Mouse (Mus musculus): ENCODE results near the gene Mael.
A peak's percentile ranks its signal among the peaks of the same experiment; 100 is the strongest.

The Mael gene

GRCm38 (mm10) chr1:166238315-166238969 lies at the start of gene Mael:
Gene Mael, minus strand, starts transcription at chr1:166238747.
- DNase-seq = no peak

- DNase-seq = no peak
Measured at GRCm38 (mm10) chr1:166286231-166286630, 47.7 kb upstream of the Mael start.

GRCm38 (mm10) chr1:166284390-166284789 lies 45.8 kb upstream of the Mael start:
- no peak for DNase-seq

- DNase-seq = no peak
Measured at GRCm38 (mm10) chr1:166283451-166283850, 44.9 kb upstream of the Mael start.

- peak; percentile 22 to 28 for DNase-seq
Measured at GRCm38 (mm10) chr1:166282597-166283210, 44.2 kb upstream of the Mael start.

GRCm38 (mm10) chr1:166281836-166282235 lies 43.3 kb upstream of the Mael start:
- no peak for DNase-seq

- DNase-seq = no peak
Measured at GRCm38 (mm10) chr1:166281287-166281686, 42.7 kb upstream of the Mael start.

- peak; percentile 23 to 32 for DNase-seq
Measured at GRCm38 (mm10) chr1:166280566-166280965, 42.0 kb upstream of the Mael start.

GRCm38 (mm10) chr1:166279580-166280206 lies 41.1 kb upstream of the Mael start:
- DNase-seq = no peak

GRCm38 (mm10) chr1:166278786-166279185 lies 40.2 kb upstream of the Mael start:
- peak in 1 of 2 experiments; percentile 27 for DNase-seq

- DNase-seq = no peak
Measured at GRCm38 (mm10) chr1:166268218-166268617, 29.7 kb upstream of the Mael start.

- DNase-seq = no peak
Measured at GRCm38 (mm10) chr1:166266918-166267317, 28.4 kb upstream of the Mael start.

- no peak for DNase-seq
Measured at GRCm38 (mm10) chr1:166266001-166266705, 27.6 kb upstream of the Mael start.

- DNase-seq = no peak
Measured at GRCm38 (mm10) chr1:166259526-166259925, 21.0 kb upstream of the Mael start.

GRCm38 (mm10) chr1:166256898-166257297 lies 18.4 kb upstream of the Mael start:
- no peak for DNase-seq

GRCm38 (mm10) chr1:166256302-166256701 lies 17.8 kb upstream of the Mael start:
- DNase-seq = no peak

- no peak for DNase-seq
Measured at GRCm38 (mm10) chr1:166255651-166256050, 17.1 kb upstream of the Mael start.

GRCm38 (mm10) chr1:166255091-166255490 lies 16.5 kb upstream of the Mael start:
- no peak for DNase-seq

GRCm38 (mm10) chr1:166253898-166254894 lies 15.6 kb upstream of the Mael start, which contains the start of gene Ildr2:
Gene Ildr2, plus strand, starts transcription at chr1:166254139.
- peak; percentile 39 to 67 for DNase-seq

GRCm38 (mm10) chr1:166244285-166244684 lies 5.7 kb upstream of the Mael start:
- DNase-seq = no peak

GRCm38 (mm10) chr1:166214181-166214580 lies 24.4 kb downstream of the Mael start:
- no peak for DNase-seq

- DNase-seq = no peak
Measured at GRCm38 (mm10) chr1:166209371-166209770, 29.2 kb downstream of the Mael start.

All from cerebellum, adult 18-20 months (tissue).